Mouse (Mus musculus): Measurements from ENCODE around the gene Ints3.

- TF ChIP-seq CTCF (conservative IDR thresholded peaks at IDR 0.05; ENCODE audit: insufficient read depth, insufficient read length, low read depth, low read length) (no peak), POLR2A (IDR thresholded peaks at IDR 0.05; ENCODE audit: low read depth, low read length) (no peak)
Observed at GRCm38 (mm10) chr3:90420696-90421095, 12.7 kb downstream of the Ints3 start.

All from kidney, adult 2 months (tissue).